Mouse (Mus musculus): ENCODE data around the gene 2210418O10Rik. TPM values are rescaled to one million over a fixed set of nuclear protein-coding genes. Genes with fewer than 3 reads are reported as not detected.
"Not testable (repeated sequence)": the region's sequence is repeated elsewhere in the genome, so short reads cannot be mapped to it uniquely, and the experiment has no call there.

2210418O10Rik gene
- 1 to 10 TPM; 3.8 to 7.2 TPM for total RNA-seq (2021)
- long read RNA-seq, partial matches to known transcripts = 2 of 7 reads
- long read RNA-seq, other reads (novel, unspliced or antisense) = 5 of 7 reads

DNA sequence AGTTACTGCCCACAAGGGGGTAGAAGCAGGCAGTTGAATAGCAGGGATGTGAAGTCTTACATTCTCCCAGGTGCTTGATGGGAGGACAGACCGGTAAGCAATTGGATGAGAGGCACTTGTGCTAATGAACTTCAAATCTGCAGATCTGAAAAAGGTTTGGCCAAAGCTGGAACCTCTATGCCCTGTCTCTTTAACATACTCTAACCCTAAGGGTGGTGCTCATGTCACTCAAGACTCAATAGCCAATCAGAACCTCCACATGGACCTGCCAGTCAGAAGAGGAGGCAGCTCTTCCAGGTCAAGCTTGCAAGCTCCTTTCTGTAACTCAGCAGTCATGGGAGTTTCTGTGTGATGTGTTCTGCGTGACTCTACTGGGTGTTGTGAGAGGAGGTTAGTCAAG is at the start of gene 2210418O10Rik:
2210418O10Rik (plus strand) TSS at position 301 of the 400 bp plus-strand sequence.
- DNase-seq (ENCODE audit: low spot score in 2 of 2) = not testable (repeated sequence)

- DNase-seq (ENCODE audit: low spot score in 2 of 2) = not testable (repeated sequence)
Measured at GRCm38 (mm10) chr2:176248519-176248918, 22.1 kb downstream of the 2210418O10Rik start.

Other genes starting within 250 kb of the 2210418O10Rik start
- 1 to 10 TPM; 6.0 to 8.1 TPM for gene Gm2004, start 76.7 kb upstream of the 2210418O10Rik start, total RNA-seq (2021)
- gene Gm11009, start 92.9 kb downstream of the 2210418O10Rik start, total RNA-seq (2021) = not detected
- gene Gm14435, start 197.0 kb downstream of the 2210418O10Rik start, total RNA-seq (2021) = 10 to 100 TPM; 25.3 to 25.7 TPM

All from layer of hippocampus, adult 18-20 months (tissue).